Mouse (Mus musculus): Measurements from ENCODE around the gene Cdk2ap2. TPM values are rescaled to one million over a fixed set of nuclear protein-coding genes. Genes with fewer than 3 reads are reported as not detected.

Cdk2ap2 gene
- polyA plus RNA-seq (2014; fragmentation: Illumina TruSeq; extraction: RNeasy Lipid Tissue Mini Kit (QIAGEN cat#74804); ENCODE audit: insufficient read depth, low read depth, low replicate concordance), result 128 TPM

GRCm38 (mm10) chr19:4096642-4097440 lies at the start of gene Cdk2ap2:
Gene Cdk2ap2 (plus strand): TSS chr19:4097182.

GRCm38 (mm10) chr19:4059069-4059740 lies 37.8 kb upstream of the Cdk2ap2 start, which contains the start of gene Gstp3:
Gene Gstp3 (minus strand): TSS chr19:4059569.

GRCm38 (mm10) chr19:4081394-4081793 lies 15.6 kb upstream of the Cdk2ap2 start, which contains the start of gene Cabp2:
Gene Cabp2 (plus strand): TSS chr19:4081578.

GRCm38 (mm10) chr19:4099837-4100717 lies 3.1 kb downstream of the Cdk2ap2 start, which contains the start of gene Pitpnm1:
Gene Pitpnm1 (plus strand): TSS chr19:4099998.

DNA sequence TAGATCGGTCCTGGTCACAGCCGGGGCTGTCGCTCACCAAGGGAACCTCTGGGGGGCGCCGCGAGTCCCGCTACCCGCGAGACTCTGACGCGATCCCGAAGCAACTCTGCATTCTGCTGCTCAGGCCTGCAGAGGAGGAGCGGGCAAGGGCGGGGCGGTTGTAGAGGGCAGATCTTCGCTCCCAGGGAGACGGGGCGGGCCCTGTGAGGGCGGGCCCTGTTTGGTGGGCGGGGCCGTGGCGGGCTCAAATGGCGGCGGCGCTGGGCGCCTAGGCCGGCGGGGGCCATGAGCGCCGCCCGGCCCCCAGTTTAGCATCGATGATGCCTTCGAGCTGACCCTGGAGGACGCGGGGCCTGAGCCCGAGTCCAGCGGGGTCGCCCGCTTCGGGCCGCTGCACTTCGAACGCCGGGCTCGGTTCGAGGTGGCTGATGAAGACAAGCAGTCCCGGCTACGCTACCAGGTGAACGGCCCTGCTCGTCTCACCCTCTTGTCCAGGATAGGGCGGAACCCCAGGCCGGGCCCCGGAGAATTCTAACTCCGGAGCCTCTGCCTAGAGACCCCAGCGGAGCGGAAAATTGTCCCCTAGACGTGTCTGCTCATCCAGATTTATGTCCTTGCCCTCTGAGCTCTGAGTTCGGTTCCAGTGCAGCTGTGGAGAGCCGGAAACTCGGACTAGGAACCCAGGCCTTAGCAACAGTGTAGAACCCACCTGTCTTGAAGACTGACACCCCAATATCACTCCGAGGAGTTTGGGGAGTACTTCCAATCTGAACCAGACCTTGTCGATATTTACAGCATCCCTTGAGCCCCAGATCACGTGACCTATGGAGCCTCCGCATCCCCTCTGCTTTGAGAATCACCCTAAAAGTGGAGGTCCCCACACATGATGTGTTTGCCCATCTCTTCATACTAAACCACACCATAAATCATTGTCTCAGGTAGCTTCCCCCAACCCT lies 29.0 kb downstream of the Cdk2ap2 start, which contains the start of gene Aip:
Gene Aip (minus strand): TSS at position 118 of the 956 bp plus-strand sequence.

GRCm38 (mm10) chr19:4139446-4139845 lies 42.5 kb downstream of the Cdk2ap2 start, which contains the start of gene Gpr152:
Gene Gpr152 (plus strand): TSS chr19:4139787.

DNA sequence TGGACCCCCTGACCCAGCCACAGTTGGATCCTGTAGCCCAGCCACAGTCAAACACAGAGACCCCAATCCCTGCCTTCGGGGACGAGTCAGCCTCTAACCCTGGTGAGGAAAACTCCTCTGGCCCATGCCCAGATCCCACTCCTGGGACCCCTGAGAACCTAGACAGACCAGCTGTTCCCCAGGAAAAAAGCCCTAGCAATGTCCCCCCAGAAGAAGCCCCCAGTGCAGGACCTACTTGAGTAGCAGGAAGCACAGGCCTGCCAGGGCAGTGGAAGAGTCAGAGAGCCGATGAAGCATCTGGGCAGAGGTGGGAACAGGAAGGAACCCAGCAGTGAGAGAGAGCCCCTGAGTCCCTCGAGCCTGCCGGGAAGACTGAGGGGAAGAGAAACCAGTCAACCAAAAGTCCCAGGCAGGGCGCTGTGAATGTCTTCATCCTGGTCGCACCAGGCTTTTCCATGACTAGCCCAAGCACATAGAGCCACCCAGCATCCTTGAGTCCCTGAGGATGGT lies 46.8 kb downstream of the Cdk2ap2 start, which contains the start of gene Cabp4:
Gene Cabp4 (minus strand): TSS at position 275 of the 510 bp plus-strand sequence.

DNA sequence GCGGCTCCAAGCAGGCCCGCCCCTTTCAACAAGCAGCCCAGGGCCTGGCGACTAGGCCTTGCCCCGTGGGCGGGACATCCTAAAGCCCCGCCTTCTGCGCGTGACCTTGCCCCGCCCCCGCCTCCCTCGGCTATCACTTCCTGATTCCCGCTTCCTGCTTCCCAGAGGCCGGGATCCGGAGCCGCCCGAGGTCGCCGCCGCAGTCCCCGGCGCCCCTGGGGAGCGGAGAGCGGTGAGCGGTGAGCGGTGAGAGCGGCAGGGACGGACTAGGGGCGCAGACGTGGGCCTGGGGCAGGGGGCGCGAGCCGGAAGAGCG lies 51.5 kb downstream of the Cdk2ap2 start, which contains the start of gene Coro1b:
Gene Coro1b (plus strand): TSS at position 129 of the 316 bp plus-strand sequence.

Other genes with a start within 250 kb of the Cdk2ap2 start
- 34.0 TPM for gene Chka, start 245.4 kb upstream of the Cdk2ap2 start, polyA plus RNA-seq (2014; fragmentation: Illumina TruSeq; extraction: RNeasy Lipid Tissue Mini Kit (QIAGEN cat#74804); ENCODE audit: insufficient read depth, low read depth, low replicate concordance)
- gene Tcirg1, start 190.0 kb upstream of the Cdk2ap2 start, polyA plus RNA-seq (2014; fragmentation: Illumina TruSeq; extraction: RNeasy Lipid Tissue Mini Kit (QIAGEN cat#74804); ENCODE audit: insufficient read depth, low read depth, low replicate concordance), result 35.0 TPM
- gene Ndufs8, start 184.4 kb upstream of the Cdk2ap2 start, polyA plus RNA-seq (2014; fragmentation: Illumina TruSeq; extraction: RNeasy Lipid Tissue Mini Kit (QIAGEN cat#74804); ENCODE audit: insufficient read depth, low read depth, low replicate concordance), result 140 TPM
- gene Aldh3b1, start 167.4 kb upstream of the Cdk2ap2 start, polyA plus RNA-seq (2014; fragmentation: Illumina TruSeq; extraction: RNeasy Lipid Tissue Mini Kit (QIAGEN cat#74804); ENCODE audit: insufficient read depth, low read depth, low replicate concordance), result 53.6 TPM
- gene Unc93b1, start 162.0 kb upstream of the Cdk2ap2 start, polyA plus RNA-seq (2014; fragmentation: Illumina TruSeq; extraction: RNeasy Lipid Tissue Mini Kit (QIAGEN cat#74804); ENCODE audit: insufficient read depth, low read depth, low replicate concordance), result 56.9 TPM
- gene Aldh3b3, start 138.5 kb upstream of the Cdk2ap2 start, polyA plus RNA-seq (2014; fragmentation: Illumina TruSeq; extraction: RNeasy Lipid Tissue Mini Kit (QIAGEN cat#74804); ENCODE audit: insufficient read depth, low read depth, low replicate concordance), result 0.20 TPM
- 0.83 TPM for gene Aldh3b2, start 124.9 kb upstream of the Cdk2ap2 start, polyA plus RNA-seq (2014; fragmentation: Illumina TruSeq; extraction: RNeasy Lipid Tissue Mini Kit (QIAGEN cat#74804); ENCODE audit: insufficient read depth, low read depth, low replicate concordance)
- gene Acy3, start 110.6 kb upstream of the Cdk2ap2 start, polyA plus RNA-seq (2014; fragmentation: Illumina TruSeq; extraction: RNeasy Lipid Tissue Mini Kit (QIAGEN cat#74804); ENCODE audit: insufficient read depth, low read depth, low replicate concordance), result 10.1 TPM
- not detected for gene Tbx10, start 104.4 kb upstream of the Cdk2ap2 start, polyA plus RNA-seq (2014; fragmentation: Illumina TruSeq; extraction: RNeasy Lipid Tissue Mini Kit (QIAGEN cat#74804); ENCODE audit: insufficient read depth, low read depth, low replicate concordance)
- 19.1 TPM for gene Nudt8, start 96.6 kb upstream of the Cdk2ap2 start, polyA plus RNA-seq (2014; fragmentation: Illumina TruSeq; extraction: RNeasy Lipid Tissue Mini Kit (QIAGEN cat#74804); ENCODE audit: insufficient read depth, low read depth, low replicate concordance)
- gene Gm49405, start 96.6 kb upstream of the Cdk2ap2 start, polyA plus RNA-seq (2014; fragmentation: Illumina TruSeq; extraction: RNeasy Lipid Tissue Mini Kit (QIAGEN cat#74804); ENCODE audit: insufficient read depth, low read depth, low replicate concordance), result 0.23 TPM
- gene Doc2g, start 93.9 kb upstream of the Cdk2ap2 start, polyA plus RNA-seq (2014; fragmentation: Illumina TruSeq; extraction: RNeasy Lipid Tissue Mini Kit (QIAGEN cat#74804); ENCODE audit: insufficient read depth, low read depth, low replicate concordance), result 4.9 TPM
- gene Ndufv1, start 84.4 kb upstream of the Cdk2ap2 start, polyA plus RNA-seq (2014; fragmentation: Illumina TruSeq; extraction: RNeasy Lipid Tissue Mini Kit (QIAGEN cat#74804); ENCODE audit: insufficient read depth, low read depth, low replicate concordance), result 85.5 TPM
- gene Gstp1, start 59.2 kb upstream of the Cdk2ap2 start, polyA plus RNA-seq (2014; fragmentation: Illumina TruSeq; extraction: RNeasy Lipid Tissue Mini Kit (QIAGEN cat#74804); ENCODE audit: insufficient read depth, low read depth, low replicate concordance), result 401 TPM
- 28.2 TPM for gene Gstp2, start 51.2 kb upstream of the Cdk2ap2 start, polyA plus RNA-seq (2014; fragmentation: Illumina TruSeq; extraction: RNeasy Lipid Tissue Mini Kit (QIAGEN cat#74804); ENCODE audit: insufficient read depth, low read depth, low replicate concordance)
- gene Gstp3, start 37.6 kb upstream of the Cdk2ap2 start, polyA plus RNA-seq (2014; fragmentation: Illumina TruSeq; extraction: RNeasy Lipid Tissue Mini Kit (QIAGEN cat#74804); ENCODE audit: insufficient read depth, low read depth, low replicate concordance), result 10.6 TPM
- 0.93 TPM for gene Cabp2, start 15.6 kb upstream of the Cdk2ap2 start, polyA plus RNA-seq (2014; fragmentation: Illumina TruSeq; extraction: RNeasy Lipid Tissue Mini Kit (QIAGEN cat#74804); ENCODE audit: insufficient read depth, low read depth, low replicate concordance)
- gene Pitpnm1, start 2.8 kb downstream of the Cdk2ap2 start, polyA plus RNA-seq (2014; fragmentation: Illumina TruSeq; extraction: RNeasy Lipid Tissue Mini Kit (QIAGEN cat#74804); ENCODE audit: insufficient read depth, low read depth, low replicate concordance), result 24.1 TPM
- 110 TPM for gene Aip, start 28.7 kb downstream of the Cdk2ap2 start, polyA plus RNA-seq (2014; fragmentation: Illumina TruSeq; extraction: RNeasy Lipid Tissue Mini Kit (QIAGEN cat#74804); ENCODE audit: insufficient read depth, low read depth, low replicate concordance)
- not detected for gene Gpr152, start 42.6 kb downstream of the Cdk2ap2 start, polyA plus RNA-seq (2014; fragmentation: Illumina TruSeq; extraction: RNeasy Lipid Tissue Mini Kit (QIAGEN cat#74804); ENCODE audit: insufficient read depth, low read depth, low replicate concordance)
- gene Cabp4, start 46.9 kb downstream of the Cdk2ap2 start, polyA plus RNA-seq (2014; fragmentation: Illumina TruSeq; extraction: RNeasy Lipid Tissue Mini Kit (QIAGEN cat#74804); ENCODE audit: insufficient read depth, low read depth, low replicate concordance), result not detected
- 121 TPM for gene Coro1b, start 51.4 kb downstream of the Cdk2ap2 start, polyA plus RNA-seq (2014; fragmentation: Illumina TruSeq; extraction: RNeasy Lipid Tissue Mini Kit (QIAGEN cat#74804); ENCODE audit: insufficient read depth, low read depth, low replicate concordance)
- gene Ptprcap, start 56.4 kb downstream of the Cdk2ap2 start, polyA plus RNA-seq (2014; fragmentation: Illumina TruSeq; extraction: RNeasy Lipid Tissue Mini Kit (QIAGEN cat#74804); ENCODE audit: insufficient read depth, low read depth, low replicate concordance), result 41.4 TPM
- gene Rps6kb2, start 66.2 kb downstream of the Cdk2ap2 start, polyA plus RNA-seq (2014; fragmentation: Illumina TruSeq; extraction: RNeasy Lipid Tissue Mini Kit (QIAGEN cat#74804); ENCODE audit: insufficient read depth, low read depth, low replicate concordance), result 19.1 TPM
- 2.5 TPM for gene Carns1, start 78.3 kb downstream of the Cdk2ap2 start, polyA plus RNA-seq (2014; fragmentation: Illumina TruSeq; extraction: RNeasy Lipid Tissue Mini Kit (QIAGEN cat#74804); ENCODE audit: insufficient read depth, low read depth, low replicate concordance)
- 22.1 TPM for gene Tbc1d10c, start 94.1 kb downstream of the Cdk2ap2 start, polyA plus RNA-seq (2014; fragmentation: Illumina TruSeq; extraction: RNeasy Lipid Tissue Mini Kit (QIAGEN cat#74804); ENCODE audit: insufficient read depth, low read depth, low replicate concordance)
- gene Ppp1ca, start 94.9 kb downstream of the Cdk2ap2 start, polyA plus RNA-seq (2014; fragmentation: Illumina TruSeq; extraction: RNeasy Lipid Tissue Mini Kit (QIAGEN cat#74804); ENCODE audit: insufficient read depth, low read depth, low replicate concordance), result 290 TPM
- gene Rad9a, start 104.5 kb downstream of the Cdk2ap2 start, polyA plus RNA-seq (2014; fragmentation: Illumina TruSeq; extraction: RNeasy Lipid Tissue Mini Kit (QIAGEN cat#74804); ENCODE audit: insufficient read depth, low read depth, low replicate concordance), result 12.4 TPM
- gene Clcf1, start 117.1 kb downstream of the Cdk2ap2 start, polyA plus RNA-seq (2014; fragmentation: Illumina TruSeq; extraction: RNeasy Lipid Tissue Mini Kit (QIAGEN cat#74804); ENCODE audit: insufficient read depth, low read depth, low replicate concordance), result 7.9 TPM
- not detected for gene AC109138.7, start 117.2 kb downstream of the Cdk2ap2 start, polyA plus RNA-seq (2014; fragmentation: Illumina TruSeq; extraction: RNeasy Lipid Tissue Mini Kit (QIAGEN cat#74804); ENCODE audit: insufficient read depth, low read depth, low replicate concordance)
- gene Pold4, start 134.7 kb downstream of the Cdk2ap2 start, polyA plus RNA-seq (2014; fragmentation: Illumina TruSeq; extraction: RNeasy Lipid Tissue Mini Kit (QIAGEN cat#74804); ENCODE audit: insufficient read depth, low read depth, low replicate concordance), result 52.0 TPM
- 12.9 TPM for gene Ssh3, start 172.0 kb downstream of the Cdk2ap2 start, polyA plus RNA-seq (2014; fragmentation: Illumina TruSeq; extraction: RNeasy Lipid Tissue Mini Kit (QIAGEN cat#74804); ENCODE audit: insufficient read depth, low read depth, low replicate concordance)
- 2.9 TPM for gene Ankrd13d, start 186.0 kb downstream of the Cdk2ap2 start, polyA plus RNA-seq (2014; fragmentation: Illumina TruSeq; extraction: RNeasy Lipid Tissue Mini Kit (QIAGEN cat#74804); ENCODE audit: insufficient read depth, low read depth, low replicate concordance)
- 57.2 TPM for gene Grk2, start 209.0 kb downstream of the Cdk2ap2 start, polyA plus RNA-seq (2014; fragmentation: Illumina TruSeq; extraction: RNeasy Lipid Tissue Mini Kit (QIAGEN cat#74804); ENCODE audit: insufficient read depth, low read depth, low replicate concordance)

Measured in lung, adult 10 weeks (tissue).